Mouse (Mus musculus): Measurements from ENCODE around the gene 1300017J02Rik.
"Not testable (repeated sequence)": the region's sequence is repeated elsewhere in the genome, so short reads cannot be mapped to it uniquely, and the experiment has no call there.

- not testable (repeated sequence) for TF ChIP-seq CTCF (IDR thresholded peaks at IDR 0.05; ENCODE audit: borderline replicate concordance, extremely low read depth, insufficient read depth, insufficient read length); POLR2A (IDR thresholded peaks at IDR 0.05; ENCODE audit: borderline replicate concordance, extremely low read depth, insufficient read depth, insufficient read length, poor library complexity, severe bottlenecking)
Observed at GRCm38 (mm10) chr9:103353500-103354260, 48.8 kb upstream of the 1300017J02Rik start.
